Mouse (Mus musculus) kidney, adult 11 months (tissue): ENCODE measurements at regions not wholly inside any gene's neighbourhood (a gene's known extent, or its start where the extent isn't known, plus 50 kb on each side); places are given as distances from the start of the nearest gene placed in this dataset.

Experiments
- DNase-seq: peaks from one replicate; pipeline ENCODE4 v3.0.0; 2022

- no peak for DNase-seq
Observed at GRCm38 (mm10) chr11:7010858-7011257, 52.4 kb upstream of the Adcy1 start.

- DNase-seq, result no peak
Observed at GRCm38 (mm10) chr11:6999329-6999728, 64.0 kb upstream of the Adcy1 start.

- no peak for DNase-seq
Observed at GRCm38 (mm10) chr11:6998810-6999209, 64.5 kb upstream of the Adcy1 start.

GRCm38 (mm10) chr11:6997508-6997907, 65.8 kb upstream of the Adcy1 start:
- DNase-seq, result no peak

- DNase-seq, result peak; percentile 26
Observed at GRCm38 (mm10) chr11:6993731-6994130, 69.6 kb upstream of the Adcy1 start.

GRCm38 (mm10) chr11:6991626-6992025, 71.7 kb upstream of the Adcy1 start:
- DNase-seq, result no peak

- DNase-seq, result no peak
Observed at GRCm38 (mm10) chr11:6990711-6991110, 72.6 kb upstream of the Adcy1 start.

- DNase-seq, result no peak
Observed at GRCm38 (mm10) chr11:6988884-6989824, 74.1 kb upstream of the Adcy1 start.

- no peak for DNase-seq
Observed at GRCm38 (mm10) chr11:6987995-6988394, 75.3 kb upstream of the Adcy1 start.

- no peak for DNase-seq
Observed at GRCm38 (mm10) chr11:6987105-6987504, 76.2 kb upstream of the Adcy1 start.

GRCm38 (mm10) chr11:6982076-6982475, 81.2 kb upstream of the Adcy1 start:
- DNase-seq, result no peak

- no peak for DNase-seq
Observed at GRCm38 (mm10) chr11:6979656-6980055, 83.6 kb upstream of the Adcy1 start.

- no peak for DNase-seq
Observed at GRCm38 (mm10) chr11:6969196-6969595, 94.1 kb upstream of the Adcy1 start.

GRCm38 (mm10) chr11:6966968-6967367, 96.3 kb upstream of the Adcy1 start:
- no peak for DNase-seq

GRCm38 (mm10) chr11:6964524-6964923, 98.8 kb upstream of the Adcy1 start:
- DNase-seq, result no peak

- DNase-seq, result no peak
Observed at GRCm38 (mm10) chr11:6963600-6963999, 99.7 kb upstream of the Adcy1 start.

- DNase-seq, result no peak
Observed at GRCm38 (mm10) chr11:6962786-6963575, 100.3 kb upstream of the Adcy1 start.

GRCm38 (mm10) chr11:6962322-6962721, 101.0 kb upstream of the Adcy1 start:
- no peak for DNase-seq

- DNase-seq, result no peak
Observed at GRCm38 (mm10) chr11:6952787-6953186, 110.5 kb upstream of the Adcy1 start.

GRCm38 (mm10) chr11:6951361-6951760, 111.9 kb upstream of the Adcy1 start:
- no peak for DNase-seq

GRCm38 (mm10) chr11:6949051-6949450, 111.6 kb upstream of the Gm11983 start:
- DNase-seq, result no peak

- no peak for DNase-seq
Observed at GRCm38 (mm10) chr11:6934157-6934556, 96.7 kb upstream of the Gm11983 start.

GRCm38 (mm10) chr11:6926036-6926435, 88.6 kb upstream of the Gm11983 start:
- DNase-seq, result no peak

GRCm38 (mm10) chr11:6924476-6924875, 87.0 kb upstream of the Gm11983 start:
- no peak for DNase-seq
